Mouse (Mus musculus) limb, embryonic 14.5 days (tissue): Measurements from ENCODE around the gene Hdac11. TPM values are rescaled to one million over a fixed set of nuclear protein-coding genes. Genes with fewer than 3 reads are reported as not detected.

Experiments used
- ATAC-seq: fragments of 200-750 bp; cut with Nextera tagmentation; 2 replicates; pipeline ENCODE4 v1.8.0; 2017; ENCODE audit warnings: low read depth, moderate number of reproducible peaks, moderate TSS enrichment; ENCODE audit not compliant: low FRiP score
- DNase-seq: peaks from one replicate; pipeline ENCODE4 v3.0.0-alpha.2; 2015; ENCODE audit warnings: low spot score
- H3K27ac ChIP-seq: fragments of 300-500 bp; sonication (generic); replicated peaks from 2 replicates; pipeline ENCODE4 v1.5.1; 2014; ENCODE audit warnings: low read depth, mild to moderate bottlenecking, low read length, moderate library complexity, mixed read lengths
- H3K27me3 ChIP-seq: fragments of 300-500 bp; sonication (generic); 2 replicates; pipeline ENCODE4 v1.6.1; 2014; ENCODE audit warnings: low read length, mixed read lengths; ENCODE audit not compliant: control insufficient read depth, insufficient read depth
- H3K36me3 ChIP-seq: fragments of 300-500 bp; sonication (generic); 2 replicates; pipeline ENCODE4 v1.6.1; 2014; ENCODE audit warnings: mild to moderate bottlenecking, low read length, moderate library complexity, mixed read lengths; ENCODE audit not compliant: control insufficient read depth, insufficient read depth
- H3K4me1 ChIP-seq: fragments of 300-500 bp; sonication (generic); 2 replicates; pipeline ENCODE4 v1.6.1; 2014; ENCODE audit warnings: antibody characterized with exemption, low read length, mixed read lengths; ENCODE audit not compliant: control insufficient read depth, insufficient read depth
- H3K4me2 ChIP-seq: fragments of 300-500 bp; sonication (generic); replicated peaks from 2 replicates; pipeline ENCODE4 v1.6.1; 2014; ENCODE audit warnings: low read depth, mild to moderate bottlenecking, low read length, moderate library complexity; ENCODE audit not compliant: severe bottlenecking
- H3K4me3 ChIP-seq: fragments of 300-500 bp; sonication (generic); replicated peaks from 2 replicates; pipeline ENCODE4 v1.5.1; 2014; ENCODE audit warnings: low read length
- H3K9ac ChIP-seq: fragments of 300-500 bp; sonication (generic); 2 replicates; pipeline ENCODE4 v1.6.1; 2014; ENCODE audit warnings: mild to moderate bottlenecking, low read depth, low read length, moderate library complexity; ENCODE audit not compliant: severe bottlenecking
- H3K9me3 ChIP-seq: fragments of 300-500 bp; sonication (generic); 2 replicates; pipeline ENCODE4 v1.6.1; 2016; ENCODE audit warnings: low read length; ENCODE audit not compliant: control insufficient read depth
- POLR2A ChIP-seq: fragments of 200-500 bp; IDR thresholded peaks from 2 replicates; pipeline ENCODE4 v1.8.0; 2012; ENCODE audit warnings: inconsistent platforms, mild to moderate bottlenecking, moderate library complexity, borderline replicate concordance; ENCODE audit not compliant: insufficient read depth, insufficient read length; ENCODE audit errors: extremely low read depth
- WGBS: fragments of 180-500 bp; shearing (Covaris S2); extraction: QIAGEN DNeasy Blood & Tissue Kit; methylation state at CpG from one replicate; pipeline ENCODE4 v1.1.7; 2014; 5-methylcytosine and 5-hydroxymethylcytosine counted together
- polyA plus RNA-seq, 2 experiments: library from polyadenylated mRNA; depleted of rRNA in 1 of 2; stranded (reverse) in 1 of 2; unstranded in 1 of 2; fragments of >200 nt; fragmentation: Nextera tagmentation in 1 of 2; extraction: Ambion mirVana in 1 of 2; gene quantifications; 2 replicates each; pipeline versions ENCODE4 v1.2.1 to v1.2.3; 2012 to 2014

Gene Hdac11
- polyA plus RNA-seq, 2 experiments: 18.5 to 43.9 TPM

DNA sequence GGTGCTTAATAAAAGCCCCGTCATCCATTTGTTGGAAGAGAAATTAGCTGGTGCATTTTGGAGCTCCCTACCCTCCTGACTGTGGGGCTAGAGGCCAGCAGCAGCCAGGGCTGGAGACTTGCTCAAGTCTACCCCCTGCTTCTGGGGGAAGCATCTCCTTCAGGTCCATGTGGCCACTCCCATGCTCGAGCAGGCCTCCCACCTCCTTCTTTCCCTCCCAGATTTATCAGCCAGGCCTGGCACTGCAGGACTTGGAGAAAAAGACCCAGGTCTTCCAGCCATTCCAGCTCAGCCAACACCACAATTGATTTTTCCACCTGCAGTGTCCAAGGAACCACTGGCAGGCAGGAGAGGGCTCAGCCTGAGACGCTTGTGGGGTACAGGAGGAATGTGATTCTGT is 28.3 kb downstream of the Hdac11 start:
- Histone ChIP-seq H3K4me3 (no peak overlapping the region), H3K9ac (no peak overlapping the region), H3K9me3 (no peaks in the 10 kb centered on the region), H3K4me1 (peaks cover 34% of the 10 kb centered on the region), H3K36me3 (no peaks in the 10 kb centered on the region), H3K27ac (no peak overlapping the region), H3K4me2 (no peak overlapping the region), H3K27me3 (no peaks in the 10 kb centered on the region)
- ATAC-seq (no peak), DNase-seq (no peak)
- TF ChIP-seq POLR2A: no peak
- WGBS: 57% methylated on average over 3 of the region's 3 CpGs

DNA sequence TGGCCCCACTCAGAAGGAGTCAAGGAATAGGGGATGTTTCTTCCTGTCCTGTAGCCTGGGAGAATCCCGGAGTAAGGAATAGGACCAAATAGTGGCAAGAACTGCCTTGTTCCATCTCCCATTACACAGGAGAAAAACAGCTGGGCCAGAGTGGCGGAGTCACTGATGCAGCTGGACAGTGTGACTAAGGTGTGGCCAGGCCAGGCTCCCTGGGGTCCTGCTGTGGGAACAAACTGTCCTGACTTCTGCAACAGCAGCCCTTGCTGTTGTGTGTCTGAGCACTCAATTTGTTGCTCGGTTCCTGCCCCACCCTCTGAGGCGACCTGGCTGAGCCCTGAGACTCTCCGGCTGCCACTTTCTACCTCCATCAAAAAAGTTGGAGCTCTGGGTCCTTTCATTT is 29.0 kb downstream of the Hdac11 start:
- Histone ChIP-seq H3K9ac (no peak overlapping the region), H3K9me3 (no peaks in the 10 kb centered on the region), H3K36me3 (no peaks in the 10 kb centered on the region), H3K27me3 (no peaks in the 10 kb centered on the region), H3K4me1 (peaks cover 27% of the 10 kb centered on the region), H3K27ac (no peak overlapping the region), H3K4me3 (no peak overlapping the region), H3K4me2 (no peak overlapping the region)
- TF ChIP-seq POLR2A: no peak
- 80% methylated on average over 5 of the region's 5 CpGs for WGBS
- DNase-seq (no peak), ATAC-seq (no peak)

DNA sequence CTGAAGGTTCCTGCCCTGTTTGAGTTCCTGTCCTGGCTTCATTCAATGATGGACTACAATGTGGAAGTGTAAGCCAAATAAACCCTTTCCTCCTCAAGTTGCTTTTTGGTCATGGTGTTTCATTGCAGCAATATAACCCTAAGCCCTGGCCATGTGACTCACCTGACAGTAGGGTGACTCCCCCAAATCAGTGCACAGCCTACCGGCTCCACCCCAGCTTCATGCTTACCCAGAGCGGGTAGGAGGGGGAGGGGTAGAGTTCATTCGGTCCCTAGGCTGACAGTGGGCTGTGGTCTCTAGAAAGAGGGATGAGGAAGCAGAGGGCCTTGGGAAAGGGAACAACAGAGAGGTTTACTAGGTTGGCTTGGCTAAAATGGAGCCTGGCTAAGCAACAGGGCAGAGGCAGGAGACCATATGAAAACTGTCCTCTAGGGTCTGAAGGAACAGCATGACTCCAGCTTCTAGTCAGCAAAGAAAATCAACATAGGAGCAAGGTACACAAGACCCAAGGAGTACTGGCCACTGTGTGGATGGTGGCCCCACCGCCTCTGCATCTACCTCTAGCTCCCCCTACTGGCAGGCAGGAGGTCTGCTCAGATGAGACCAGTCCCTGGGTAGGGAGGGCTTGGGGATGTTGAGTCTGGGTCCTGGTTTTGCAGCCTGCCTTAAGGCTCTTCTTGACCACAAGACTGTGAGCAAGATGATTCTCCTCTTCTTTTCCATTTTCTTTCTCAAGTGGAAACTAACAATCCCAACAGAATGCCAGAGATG is 29.9 kb downstream of the Hdac11 start:
- peaks cover 18% of the 10 kb centered on the region for H3K4me1 ChIP-seq
- H3K27ac ChIP-seq: no peak overlapping the region
- DNase-seq (no peak), ATAC-seq (no peak)
- H3K4me2 ChIP-seq: no peak overlapping the region
- H3K36me3 ChIP-seq: no peaks in the 10 kb centered on the region
- no peak overlapping the region for H3K4me3 ChIP-seq
- no peaks in the 10 kb centered on the region for H3K27me3 ChIP-seq
- 59% methylated on average over 4 of the region's 4 CpGs for WGBS
- no peak overlapping the region for H3K9ac ChIP-seq
- no peak for TF ChIP-seq POLR2A
- H3K9me3 ChIP-seq: no peaks in the 10 kb centered on the region

DNA sequence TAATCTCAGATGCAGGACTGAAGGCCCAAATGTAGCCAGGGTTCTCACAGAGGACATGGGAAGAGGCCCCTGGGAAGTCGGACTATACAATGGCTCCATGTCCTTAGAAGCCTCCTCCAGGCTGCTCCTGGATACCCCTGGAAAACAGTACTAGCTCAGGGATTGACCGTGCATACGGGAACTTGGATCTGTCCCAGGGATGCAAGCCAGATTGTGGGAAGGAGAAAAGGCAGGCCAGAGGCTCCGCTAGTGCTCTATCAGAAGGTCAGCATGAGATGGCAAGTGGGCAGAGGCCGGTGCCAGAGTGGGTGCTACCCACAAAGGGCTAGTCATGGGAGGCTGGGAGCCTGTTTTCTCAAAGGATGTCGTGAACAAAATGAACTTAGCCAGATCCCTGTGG is 30.5 kb downstream of the Hdac11 start:
- 81% methylated on average over 6 of the region's 6 CpGs for WGBS
- Histone ChIP-seq H3K4me1 (peaks cover 12% of the 10 kb centered on the region), H3K27ac (no peak overlapping the region), H3K9ac (no peak overlapping the region), H3K27me3 (no peaks in the 10 kb centered on the region), H3K36me3 (no peaks in the 10 kb centered on the region), H3K4me3 (no peak overlapping the region), H3K4me2 (no peak overlapping the region), H3K9me3 (no peaks in the 10 kb centered on the region)
- no peak for DNase-seq
- no peak for ATAC-seq
- no peak for TF ChIP-seq POLR2A

DNA sequence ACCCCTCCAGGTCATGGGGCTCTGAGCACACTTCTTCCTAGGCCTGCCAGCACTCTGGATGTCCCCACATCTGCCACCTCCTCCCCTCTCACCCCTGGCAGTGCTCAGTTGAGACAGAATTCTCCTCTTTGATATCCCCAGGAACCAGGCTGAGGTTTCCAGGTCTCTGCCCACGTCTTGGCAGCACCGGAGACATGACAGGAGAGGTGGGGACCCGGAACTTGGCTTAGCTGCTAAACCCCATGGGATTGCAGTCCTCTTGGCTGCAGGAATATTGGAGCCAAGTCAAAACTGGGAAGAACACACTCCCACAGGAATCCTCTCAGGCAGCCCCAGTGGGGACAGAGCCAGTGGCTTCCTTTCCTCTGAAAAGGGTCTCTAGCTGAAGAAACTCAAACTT is 31.4 kb downstream of the Hdac11 start:
- DNase-seq (no peak), ATAC-seq (no peak)
- no peaks in the 10 kb centered on the region for H3K36me3 ChIP-seq
- H3K27ac ChIP-seq: no peak overlapping the region
- H3K9ac ChIP-seq: no peak overlapping the region
- no peaks in the 10 kb centered on the region for H3K27me3 ChIP-seq
- no peak overlapping the region for H3K4me2 ChIP-seq
- TF ChIP-seq POLR2A: no peak
- WGBS: 61% methylated on average over 3 of the region's 3 CpGs
- H3K4me3 ChIP-seq: no peak overlapping the region
- peaks cover 4% of the 10 kb centered on the region; the same call in 1 of the 2 replicates for H3K4me1 ChIP-seq
- H3K9me3 ChIP-seq: no peaks in the 10 kb centered on the region

DNA sequence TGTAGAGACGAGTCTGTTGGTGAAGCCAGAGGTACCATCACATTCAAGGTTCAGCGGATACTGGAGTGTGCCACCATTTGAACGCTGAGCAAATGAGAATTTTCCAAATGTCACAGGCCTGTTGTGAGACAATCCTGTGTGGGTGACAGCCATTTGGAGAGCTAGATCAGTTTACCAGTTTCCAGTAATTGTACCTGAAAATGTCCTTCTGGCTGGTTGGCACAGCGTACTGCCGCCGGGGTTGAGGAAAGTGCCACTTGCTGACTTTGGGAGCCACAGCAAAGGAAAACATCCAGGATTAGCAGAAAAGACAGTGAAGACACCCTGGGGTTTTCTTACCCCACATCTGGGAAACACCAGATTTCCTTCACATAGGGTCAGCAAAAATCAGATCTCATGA is 33.5 kb downstream of the Hdac11 start:
- DNase-seq: no peak
- 85% methylated on average over 6 of the region's 6 CpGs for WGBS
- Histone ChIP-seq H3K9ac (no peak overlapping the region), H3K4me2 (no peak overlapping the region), H3K27me3 (no peaks in the 10 kb centered on the region), H3K4me3 (no peak overlapping the region), H3K9me3 (no peaks in the 10 kb centered on the region), H3K27ac (no peak overlapping the region), H3K4me1 (0 out of 2 replicates have a peak, but pooled peaks cover 3% of the 10 kb centered on the region), H3K36me3 (no peaks in the 10 kb centered on the region)
- ATAC-seq: no peak
- TF ChIP-seq POLR2A: no peak
